Mouse (Mus musculus): ENCODE results near the gene Dnase2a. TPM values are rescaled to one million over a fixed set of nuclear protein-coding genes. Genes with fewer than 3 reads are reported as not detected.

Dnase2a gene
- polyA plus RNA-seq, 1 experiment = 27.5 TPM

GRCm38 (mm10) chr8:84910551-84910950, 2.2 kb downstream of the Dnase2a start:
- Histone ChIP-seq H3K27ac (ENCODE audit: insufficient read depth, low read length) (no peak overlapping the region), H3K9me3 (replicated peaks; ENCODE audit: control insufficient read depth, insufficient read depth, low read length, poor library complexity, severe bottlenecking) (peaks cover 4% of the 10 kb centered on the region; the same call in 1 of the 2 replicates), H3K9ac (ENCODE audit: low read depth, poor library complexity, severe bottlenecking) (no peak overlapping the region), H3K4me3 (ENCODE audit: low read depth, low read length) (no peak overlapping the region), H3K36me3 (ENCODE audit: control insufficient read depth, insufficient read depth, low read length, poor library complexity, severe bottlenecking) (peaks cover 12% of the 10 kb centered on the region), H3K27me3 (ENCODE audit: control insufficient read depth, insufficient read depth, low read length, poor library complexity, severe bottlenecking) (no peaks in the 10 kb centered on the region), H3K4me1 (ENCODE audit: control insufficient read depth, insufficient read depth, low read length) (peaks cover 2% of the 10 kb centered on the region)
- no peak for TF ChIP-seq EP300 (IDR thresholded peaks at IDR 0.05; ENCODE audit: insufficient read depth, low read depth, low read length)
- no peak for TF ChIP-seq POLR2A (IDR thresholded peaks at IDR 0.05; ENCODE audit: insufficient read depth, low read length)
- TF ChIP-seq CTCF (IDR thresholded peaks at IDR 0.05; ENCODE audit: low read depth, low read length) = no peak

GRCm38 (mm10) chr8:84911854-84912253, 3.5 kb downstream of the Dnase2a start:
- H3K4me3 ChIP-seq (ENCODE audit: low read depth, low read length) = peak overlapping the region; percentile 83; the same call in 1 of the 2 replicates
- H3K27me3 ChIP-seq (ENCODE audit: control insufficient read depth, insufficient read depth, low read length, poor library complexity, severe bottlenecking) = no peaks in the 10 kb centered on the region
- no peak overlapping the region for H3K27ac ChIP-seq (ENCODE audit: insufficient read depth, low read length)

GRCm38 (mm10) chr8:84912391-84912790, 4.0 kb downstream of the Dnase2a start:
- TF ChIP-seq EP300 (IDR thresholded peaks at IDR 0.05; ENCODE audit: insufficient read depth, low read depth, low read length) (no peak), CTCF (IDR thresholded peaks at IDR 0.05; ENCODE audit: low read depth, low read length) (no peak), POLR2A (IDR thresholded peaks at IDR 0.05; ENCODE audit: insufficient read depth, low read length) (no peak)
- peaks cover 8% of the 10 kb centered on the region; the same call in 1 of the 2 replicates for H3K9me3 ChIP-seq (replicated peaks; ENCODE audit: control insufficient read depth, insufficient read depth, low read length, poor library complexity, severe bottlenecking)
- peak overlapping the region; percentile 89 for H3K9ac ChIP-seq (ENCODE audit: low read depth, poor library complexity, severe bottlenecking)
- H3K27me3 ChIP-seq (ENCODE audit: control insufficient read depth, insufficient read depth, low read length, poor library complexity, severe bottlenecking) = no peaks in the 10 kb centered on the region
- peaks cover 12% of the 10 kb centered on the region for H3K36me3 ChIP-seq (ENCODE audit: control insufficient read depth, insufficient read depth, low read length, poor library complexity, severe bottlenecking)
- peak overlapping the region; percentile 83 for H3K4me3 ChIP-seq (ENCODE audit: low read depth, low read length)
- no peak overlapping the region for H3K27ac ChIP-seq (ENCODE audit: insufficient read depth, low read length)
- peaks cover 4% of the 10 kb centered on the region for H3K4me1 ChIP-seq (ENCODE audit: control insufficient read depth, insufficient read depth, low read length)

More at GRCm38 (mm10) chr8:84911854-84912253, 3.5 kb downstream of the Dnase2a start:
- Histone ChIP-seq H3K9ac (ENCODE audit: low read depth, poor library complexity, severe bottlenecking) (peak overlapping the region; percentile 89), H3K36me3 (ENCODE audit: control insufficient read depth, insufficient read depth, low read length, poor library complexity, severe bottlenecking) (peaks cover 12% of the 10 kb centered on the region), H3K4me1 (ENCODE audit: control insufficient read depth, insufficient read depth, low read length) (peaks cover 4% of the 10 kb centered on the region), H3K9me3 (replicated peaks; ENCODE audit: control insufficient read depth, insufficient read depth, low read length, poor library complexity, severe bottlenecking) (peaks cover 8% of the 10 kb centered on the region; the same call in 1 of the 2 replicates)
- TF ChIP-seq POLR2A (IDR thresholded peaks at IDR 0.05; ENCODE audit: insufficient read depth, low read length) (no peak), EP300 (IDR thresholded peaks at IDR 0.05; ENCODE audit: insufficient read depth, low read depth, low read length) (no peak), CTCF (IDR thresholded peaks at IDR 0.05; ENCODE audit: low read depth, low read length) (no peak)

- no peaks in the 10 kb centered on the region for H3K27me3 ChIP-seq (ENCODE audit: control insufficient read depth, insufficient read depth, low read length, poor library complexity, severe bottlenecking)
- H3K9me3 ChIP-seq (replicated peaks; ENCODE audit: control insufficient read depth, insufficient read depth, low read length, poor library complexity, severe bottlenecking) = peaks cover 8% of the 10 kb centered on the region; the same call in 1 of the 2 replicates
- H3K9ac ChIP-seq (ENCODE audit: low read depth, poor library complexity, severe bottlenecking) = peak overlapping the region; percentile 89
- peaks cover 12% of the 10 kb centered on the region for H3K36me3 ChIP-seq (ENCODE audit: control insufficient read depth, insufficient read depth, low read length, poor library complexity, severe bottlenecking)
- H3K27ac ChIP-seq (ENCODE audit: insufficient read depth, low read length) = no peak overlapping the region
- TF ChIP-seq CTCF (IDR thresholded peaks at IDR 0.05; ENCODE audit: low read depth, low read length) (no peak), POLR2A (IDR thresholded peaks at IDR 0.05; ENCODE audit: insufficient read depth, low read length) (peak; percentile 88), EP300 (IDR thresholded peaks at IDR 0.05; ENCODE audit: insufficient read depth, low read depth, low read length) (0 out of 2 replicates have a peak, but pooled peaks have one; percentile 51)
- peaks cover 3% of the 10 kb centered on the region for H3K4me1 ChIP-seq (ENCODE audit: control insufficient read depth, insufficient read depth, low read length)
- peak overlapping the region; percentile 83 for H3K4me3 ChIP-seq (ENCODE audit: low read depth, low read length)
Measured at GRCm38 (mm10) chr8:84912895-84913501, 4.6 kb downstream of the Dnase2a start.

- H3K9ac ChIP-seq (ENCODE audit: low read depth, poor library complexity, severe bottlenecking) = peak overlapping the region; percentile 89
- H3K27me3 ChIP-seq (ENCODE audit: control insufficient read depth, insufficient read depth, low read length, poor library complexity, severe bottlenecking) = no peaks in the 10 kb centered on the region
- H3K4me1 ChIP-seq (ENCODE audit: control insufficient read depth, insufficient read depth, low read length) = peaks cover 3% of the 10 kb centered on the region
- peak overlapping the region; percentile 83 for H3K4me3 ChIP-seq (ENCODE audit: low read depth, low read length)
- peaks cover 8% of the 10 kb centered on the region; the same call in 1 of the 2 replicates for H3K9me3 ChIP-seq (replicated peaks; ENCODE audit: control insufficient read depth, insufficient read depth, low read length, poor library complexity, severe bottlenecking)
- TF ChIP-seq EP300 (IDR thresholded peaks at IDR 0.05; ENCODE audit: insufficient read depth, low read depth, low read length) = no peak
- TF ChIP-seq POLR2A (IDR thresholded peaks at IDR 0.05; ENCODE audit: insufficient read depth, low read length) = no peak
- TF ChIP-seq CTCF (IDR thresholded peaks at IDR 0.05; ENCODE audit: low read depth, low read length) = no peak
- peak overlapping the region; percentile 79 for H3K27ac ChIP-seq (ENCODE audit: insufficient read depth, low read length)
- peaks cover 12% of the 10 kb centered on the region for H3K36me3 ChIP-seq (ENCODE audit: control insufficient read depth, insufficient read depth, low read length, poor library complexity, severe bottlenecking)
Measured at GRCm38 (mm10) chr8:84913502-84913900, 5.1 kb downstream of the Dnase2a start.

- Histone ChIP-seq H3K36me3 (ENCODE audit: control insufficient read depth, insufficient read depth, low read length, poor library complexity, severe bottlenecking) (peaks cover 12% of the 10 kb centered on the region), H3K4me3 (ENCODE audit: low read depth, low read length) (peak overlapping the region; percentile 26; the same call in 1 of the 2 replicates), H3K27me3 (ENCODE audit: control insufficient read depth, insufficient read depth, low read length, poor library complexity, severe bottlenecking) (no peaks in the 10 kb centered on the region), H3K27ac (ENCODE audit: insufficient read depth, low read length) (peak overlapping the region; percentile 79), H3K9ac (ENCODE audit: low read depth, poor library complexity, severe bottlenecking) (peak overlapping the region; percentile 89), H3K9me3 (replicated peaks; ENCODE audit: control insufficient read depth, insufficient read depth, low read length, poor library complexity, severe bottlenecking) (peaks cover 8% of the 10 kb centered on the region; the same call in 1 of the 2 replicates), H3K4me1 (ENCODE audit: control insufficient read depth, insufficient read depth, low read length) (peaks cover 3% of the 10 kb centered on the region)
- no peak for TF ChIP-seq POLR2A (IDR thresholded peaks at IDR 0.05; ENCODE audit: insufficient read depth, low read length)
- TF ChIP-seq EP300 (IDR thresholded peaks at IDR 0.05; ENCODE audit: insufficient read depth, low read depth, low read length) = 0 out of 2 replicates have a peak, but pooled peaks have one; percentile 42
- TF ChIP-seq CTCF (IDR thresholded peaks at IDR 0.05; ENCODE audit: low read depth, low read length) = peak; percentile 33
Measured at GRCm38 (mm10) chr8:84913960-84914359, 5.6 kb downstream of the Dnase2a start.
